Mouse (Mus musculus): Measurements from ENCODE around the gene Spin2e. TPM values are rescaled to one million over a fixed set of nuclear protein-coding genes. Genes with fewer than 3 reads are reported as not detected.
"Not testable (repeated sequence)": the region's sequence is repeated elsewhere in the genome, so short reads cannot be mapped to it uniquely, and the experiment has no call there.

Spin2e gene
- not detected in 2 replicates for polyA plus RNA-seq (2012; rRNA removed)

- not testable (repeated sequence) for DNase-seq (ENCODE audit: low spot score)
Observed at GRCm38 (mm10) chrX:31618820-31619219, at the start of gene Spin2e. Spin2e (minus strand) TSS chrX:31618920.

- not testable (repeated sequence) for DNase-seq (ENCODE audit: low spot score)
Observed at GRCm38 (mm10) chrX:31574183-31574582, 44.5 kb downstream of the Spin2e start, which contains the start of gene Gm21883. Gm21883 (minus strand) TSS chrX:31574283.

Other genes with a start within 250 kb of the Spin2e start
- not detected in 2 replicates for gene Btbd35f19, start 235.0 kb downstream of the Spin2e start, polyA plus RNA-seq (2012; rRNA removed)
- not detected in 2 replicates for gene Gm21883, start 44.6 kb downstream of the Spin2e start, polyA plus RNA-seq (2012; rRNA removed)
- gene Btbd35f25, start 98.2 kb upstream of the Spin2e start, polyA plus RNA-seq (2012; rRNA removed): not detected in 2 replicates

Measured in urinary bladder, adult 2 months (tissue).